Mouse (Mus musculus): Measurements from ENCODE around the gene Acad8.

- TF ChIP-seq POLR2A (IDR thresholded peaks at IDR 0.05; ENCODE audit: insufficient read depth, low read depth, low read length), result no peak
- TF ChIP-seq CTCF (IDR thresholded peaks at IDR 0.05; ENCODE audit: insufficient read depth, low read depth, low read length), result no peak
Observed at GRCm38 (mm10) chr9:27026708-27027107, 27.3 kb upstream of the Acad8 start.

Data from olfactory bulb, adult 2 months (tissue).